Mouse (Mus musculus) intestine, embryonic 16.5 days (tissue): ENCODE data around the gene Tctex1d4. TPM values are rescaled to one million over a fixed set of nuclear protein-coding genes. Genes with fewer than 3 reads are reported as not detected.

Experiments
- ATAC-seq: fragments of 200-750 bp; cut with Nextera tagmentation; 2 replicates; pipeline ENCODE4 v1.8.0; 2017; ENCODE audit warnings: moderate TSS enrichment, moderate library complexity
- H3K27ac ChIP-seq: fragments of 300-500 bp; sonication (generic); 2 replicates; pipeline ENCODE4 v1.5.1; 2014; ENCODE audit warnings: mild to moderate bottlenecking, low read length
- H3K27me3 ChIP-seq: fragments of 300-500 bp; sonication (generic); replicated peaks from 2 replicates; pipeline ENCODE4 v1.6.1; 2014; ENCODE audit warnings: low read length, control low read depth, mixed read lengths; ENCODE audit not compliant: control insufficient read depth, insufficient read depth
- H3K36me3 ChIP-seq: fragments of 300-500 bp; sonication (generic); 2 replicates; pipeline ENCODE4 v1.6.1; 2014; ENCODE audit warnings: low read length, control low read depth; ENCODE audit not compliant: control insufficient read depth, insufficient read depth
- H3K4me1 ChIP-seq: fragments of 300-500 bp; sonication (generic); 2 replicates; pipeline ENCODE4 v1.6.1; 2014; ENCODE audit warnings: low read length, control low read depth, mixed read lengths; ENCODE audit not compliant: control insufficient read depth, insufficient read depth
- H3K4me2 ChIP-seq: fragments of 300-500 bp; sonication (generic); 2 replicates; pipeline ENCODE4 v1.6.1; 2014; ENCODE audit warnings: low read depth, low read length, control low read depth
- H3K4me3 ChIP-seq: fragments of 300-500 bp; sonication (generic); 2 replicates; pipeline ENCODE4 v1.5.1; 2014; ENCODE audit warnings: mild to moderate bottlenecking, low read length
- H3K9ac ChIP-seq: fragments of 300-500 bp; sonication (generic); 2 replicates; pipeline ENCODE4 v1.6.1; 2014; ENCODE audit warnings: low read depth, low read length
- H3K9me3 ChIP-seq: fragments of 300-500 bp; sonication (generic); 2 replicates; pipeline ENCODE4 v1.6.1; 2016; ENCODE audit warnings: low read length, control low read depth; ENCODE audit not compliant: control insufficient read depth
- WGBS: fragments of 180-500 bp; shearing (Covaris S2); extraction: QIAGEN DNeasy Blood & Tissue Kit; methylation state at CpG from one replicate; pipeline ENCODE4 v1.1.7; 2014; 5-methylcytosine and 5-hydroxymethylcytosine counted together
- polyA plus RNA-seq: library from polyadenylated mRNA; unstranded; fragments of >200 nt; fragmentation: Nextera tagmentation; extraction: Ambion mirVana; gene quantifications from 2 replicates; pipeline ENCODE4 v1.2.1, GENCODE M21; 2015

Gene Tctex1d4
- polyA plus RNA-seq, 1 experiment from 2014 or later, result not detected

GRCm38 (mm10) chr4:117146176-117146575, 19.6 kb downstream of the Tctex1d4 start:
- Histone ChIP-seq H3K9me3 (no peaks in the 10 kb centered on the region), H3K27me3 (no peaks in the 10 kb centered on the region), H3K4me3 (no peak overlapping the region), H3K4me2 (no peak overlapping the region), H3K36me3 (peaks cover 13% of the 10 kb centered on the region), H3K4me1 (no peaks in the 10 kb centered on the region), H3K27ac (no peak overlapping the region), H3K9ac (no peak overlapping the region)
- no peak for ATAC-seq
- 34% methylated on average over 15 of the region's 15 CpGs for WGBS

GRCm38 (mm10) chr4:117148047-117148713, 21.6 kb downstream of the Tctex1d4 start:
- H3K4me3 ChIP-seq, result no peak overlapping the region

GRCm38 (mm10) chr4:117148815-117149214, 22.2 kb downstream of the Tctex1d4 start:
- Histone ChIP-seq H3K9me3 (no peaks in the 10 kb centered on the region), H3K4me2 (no peak overlapping the region), H3K27ac (no peak overlapping the region), H3K4me3 (no peak overlapping the region), H3K27me3 (no peaks in the 10 kb centered on the region), H3K9ac (no peak overlapping the region), H3K36me3 (peaks cover 31% of the 10 kb centered on the region), H3K4me1 (peaks cover 14% of the 10 kb centered on the region)
- ATAC-seq, result no peak
- WGBS, result 70% methylated on average over 24 of the region's 24 CpGs

More at GRCm38 (mm10) chr4:117148047-117148713, 21.6 kb downstream of the Tctex1d4 start:
- Histone ChIP-seq H3K4me1 (peaks cover 8% of the 10 kb centered on the region), H3K36me3 (peaks cover 26% of the 10 kb centered on the region), H3K9me3 (no peaks in the 10 kb centered on the region), H3K4me2 (no peak overlapping the region), H3K9ac (no peak overlapping the region), H3K27ac (no peak overlapping the region), H3K27me3 (no peaks in the 10 kb centered on the region)
- ATAC-seq, result no peak
- WGBS, result 72% methylated on average over 18 of the region's 18 CpGs

GRCm38 (mm10) chr4:117149291-117150211, 23.0 kb downstream of the Tctex1d4 start:
- Histone ChIP-seq H3K4me3 (no peak overlapping the region), H3K9me3 (no peaks in the 10 kb centered on the region), H3K27ac (no peak overlapping the region; the same call in 1 of the 2 replicates), H3K36me3 (peaks cover 34% of the 10 kb centered on the region), H3K4me1 (peaks cover 21% of the 10 kb centered on the region), H3K9ac (no peak overlapping the region), H3K27me3 (no peaks in the 10 kb centered on the region), H3K4me2 (no peak overlapping the region)
- no peak for ATAC-seq
- WGBS, result 76% methylated on average over 6 of the region's 6 CpGs

- 0 out of 2 replicates have a peak overlapping the region, but pooled peaks have one; percentile 9 for H3K27ac ChIP-seq
- no peaks in the 10 kb centered on the region for H3K27me3 ChIP-seq
- ATAC-seq, result no peak
- peaks cover 34% of the 10 kb centered on the region for H3K36me3 ChIP-seq
- H3K9me3 ChIP-seq, result no peaks in the 10 kb centered on the region
- no peak overlapping the region for H3K4me2 ChIP-seq
- no peak overlapping the region for H3K4me3 ChIP-seq
- H3K9ac ChIP-seq, result no peak overlapping the region
- 90% methylated on average over 6 of the region's 6 CpGs for WGBS
- H3K4me1 ChIP-seq, result peaks cover 22% of the 10 kb centered on the region
Measured at GRCm38 (mm10) chr4:117150212-117150733, 23.7 kb downstream of the Tctex1d4 start.

GRCm38 (mm10) chr4:117151416-117151815, 24.8 kb downstream of the Tctex1d4 start:
- peaks cover 22% of the 10 kb centered on the region for H3K4me1 ChIP-seq
- 67% methylated on average over 1 of the region's 1 CpGs for WGBS
- no peak overlapping the region for H3K4me3 ChIP-seq
- peaks cover 34% of the 10 kb centered on the region for H3K36me3 ChIP-seq
- H3K27me3 ChIP-seq, result no peaks in the 10 kb centered on the region
- H3K27ac ChIP-seq, result no peak overlapping the region
- no peaks in the 10 kb centered on the region for H3K9me3 ChIP-seq
- H3K4me2 ChIP-seq, result no peak overlapping the region
- no peak overlapping the region for H3K9ac ChIP-seq
- ATAC-seq, result no peak

- no peaks in the 10 kb centered on the region for H3K27me3 ChIP-seq
- peak overlapping the region; percentile 65; the same call in 1 of the 2 replicates for H3K4me2 ChIP-seq
- H3K36me3 ChIP-seq, result peaks cover 34% of the 10 kb centered on the region
- peaks cover 22% of the 10 kb centered on the region for H3K4me1 ChIP-seq
- H3K27ac ChIP-seq, result peak overlapping the region; percentile 33; the same call in 1 of the 2 replicates
- H3K4me3 ChIP-seq, result peak overlapping the region; percentile 85; the same call in 1 of the 2 replicates
- no peaks in the 10 kb centered on the region for H3K9me3 ChIP-seq
- no peak for ATAC-seq
- peak overlapping the region; percentile 98; the same call in 1 of the 2 replicates for H3K9ac ChIP-seq
- whole genome bisulfite sequencing, result 63% methylated on average over 5 of the region's 5 CpGs
Measured at GRCm38 (mm10) chr4:117152714-117153113, 26.1 kb downstream of the Tctex1d4 start.

- Histone ChIP-seq H3K36me3 (peaks cover 31% of the 10 kb centered on the region), H3K9ac (peak overlapping the region; percentile 98), H3K4me2 (peak overlapping the region; percentile 65), H3K4me3 (peak overlapping the region; percentile 85), H3K27ac (peak overlapping the region; percentile 89), H3K27me3 (no peaks in the 10 kb centered on the region), H3K9me3 (no peaks in the 10 kb centered on the region), H3K4me1 (peaks cover 22% of the 10 kb centered on the region)
- WGBS, result 1% methylated on average over 44 of the region's 44 CpGs
- ATAC-seq, result peak; percentile 3; the same call in 1 of the 2 replicates
Measured at GRCm38 (mm10) chr4:117155020-117155791, 28.6 kb downstream of the Tctex1d4 start.
